Mouse (Mus musculus) heart, embryonic 16.5 days (tissue): ENCODE data around the gene Tgif2. TPM values are rescaled to one million over a fixed set of nuclear protein-coding genes. Genes with fewer than 3 reads are reported as not detected.

ENCODE experiments used
- ATAC-seq: fragments of 200-750 bp; cut with Nextera tagmentation; replicated peaks from 2 replicates; pipeline ENCODE4 v1.8.0; 2017; ENCODE audit warnings: moderate number of reproducible peaks; ENCODE audit not compliant: insufficient read depth, low FRiP score; ENCODE audit errors: extremely low read depth
- H3K27ac ChIP-seq: fragments of 300-500 bp; sonication (generic); 2 replicates; pipeline ENCODE4 v1.5.1; 2014; ENCODE audit warnings: mild to moderate bottlenecking, low read length, control low read depth, moderate library complexity
- H3K27me3 ChIP-seq: fragments of 300-500 bp; sonication (generic); 2 replicates; pipeline ENCODE4 v1.6.1; 2014; ENCODE audit warnings: low read length, mixed read lengths; ENCODE audit not compliant: control insufficient read depth, insufficient read depth
- H3K36me3 ChIP-seq: fragments of 300-500 bp; sonication (generic); 2 replicates; pipeline ENCODE4 v1.6.1; 2014; ENCODE audit not compliant: control insufficient read depth, insufficient read depth
- H3K4me1 ChIP-seq: fragments of 300-500 bp; sonication (generic); 2 replicates; pipeline ENCODE4 v1.6.1; 2014; ENCODE audit warnings: low read length, mixed read lengths; ENCODE audit not compliant: control insufficient read depth, insufficient read depth
- H3K4me2 ChIP-seq: fragments of 300-500 bp; sonication (generic); 2 replicates; pipeline ENCODE4 v1.6.1; 2014; ENCODE audit warnings: low read depth, mild to moderate bottlenecking, control low read depth, low read length
- H3K4me3 ChIP-seq: fragments of 300-500 bp; sonication (generic); 2 replicates; pipeline ENCODE4 v1.5.1; 2014; ENCODE audit warnings: mild to moderate bottlenecking, control low read depth, low read length
- H3K9ac ChIP-seq: fragments of 300-500 bp; sonication (generic); 2 replicates; pipeline ENCODE4 v1.6.1; 2014; ENCODE audit warnings: low read length, control low read depth
- H3K9me3 ChIP-seq: fragments of 300-500 bp; sonication (generic); replicated peaks from 2 replicates; pipeline ENCODE4 v1.6.1; 2016; ENCODE audit warnings: low read length; ENCODE audit not compliant: control insufficient read depth
- WGBS: fragments of 180-500 bp; shearing (Covaris S2); extraction: QIAGEN DNeasy Blood & Tissue Kit; methylation state at CpG from one replicate; pipeline ENCODE4 v1.1.7; 2014; 5-methylcytosine and 5-hydroxymethylcytosine counted together
- polyA plus RNA-seq: library from polyadenylated mRNA; unstranded; fragments of >200 nt; fragmentation: Nextera tagmentation; extraction: Ambion mirVana; gene quantifications from 2 replicates; pipeline ENCODE4 v1.2.1, GENCODE M21; 2015

Gene Tgif2
- polyA plus RNA-seq, 1 experiment from 2014 or later = 28.9 TPM

- H3K9me3 ChIP-seq = no peaks in the 10 kb centered on the region
Measured at GRCm38 (mm10) chr2:156888490-156888889, 48.7 kb downstream of the Tgif2 start.

GRCm38 (mm10) chr2:156892240-156892639, 52.4 kb downstream of the Tgif2 start:
- Histone ChIP-seq H3K27me3 (no peaks in the 10 kb centered on the region), H3K4me3 (no peak overlapping the region), H3K9me3 (no peaks in the 10 kb centered on the region), H3K9ac (no peak overlapping the region), H3K27ac (no peak overlapping the region), H3K36me3 (no peaks in the 10 kb centered on the region), H3K4me1 (no peaks in the 10 kb centered on the region), H3K4me2 (no peak overlapping the region)
- no peak for ATAC-seq
- WGBS = 57% methylated on average over 3 of the region's 3 CpGs

More at GRCm38 (mm10) chr2:156888490-156888889, 48.7 kb downstream of the Tgif2 start:
- 71% methylated on average over 3 of the region's 3 CpGs for WGBS
- ATAC-seq = no peak
- Histone ChIP-seq H3K4me2 (no peak overlapping the region), H3K4me3 (no peak overlapping the region), H3K9ac (no peak overlapping the region), H3K4me1 (0 out of 2 replicates have a peak, but pooled peaks cover 2% of the 10 kb centered on the region), H3K36me3 (no peaks in the 10 kb centered on the region), H3K27ac (no peak overlapping the region), H3K27me3 (no peaks in the 10 kb centered on the region)

- Histone ChIP-seq H3K4me1 (0 out of 2 replicates have a peak, but pooled peaks cover under 1% of the 10 kb centered on the region), H3K27me3 (no peaks in the 10 kb centered on the region), H3K9me3 (no peaks in the 10 kb centered on the region), H3K36me3 (no peaks in the 10 kb centered on the region), H3K9ac (no peak overlapping the region), H3K27ac (no peak overlapping the region), H3K4me3 (no peak overlapping the region), H3K4me2 (no peak overlapping the region)
- no peak for ATAC-seq
- WGBS = 61% methylated on average over 6 of the region's 6 CpGs
Measured at GRCm38 (mm10) chr2:156892821-156893220, 53.0 kb downstream of the Tgif2 start.

- 0 out of 2 replicates have a peak, but pooled peaks cover 6% of the 10 kb centered on the region for H3K4me1 ChIP-seq
- H3K36me3 ChIP-seq = no peaks in the 10 kb centered on the region
- no peak overlapping the region for H3K4me3 ChIP-seq
- no peak overlapping the region for H3K9ac ChIP-seq
- H3K27ac ChIP-seq = no peak overlapping the region
- no peaks in the 10 kb centered on the region for H3K27me3 ChIP-seq
- 66% methylated on average over 15 of the region's 15 CpGs for WGBS
- H3K4me2 ChIP-seq = no peak overlapping the region
- H3K9me3 ChIP-seq = no peaks in the 10 kb centered on the region
- ATAC-seq = no peak
Measured at GRCm38 (mm10) chr2:156894496-156895265, 54.9 kb downstream of the Tgif2 start.

- H3K9me3 ChIP-seq = no peaks in the 10 kb centered on the region
- H3K4me1 ChIP-seq = 0 out of 2 replicates have a peak, but pooled peaks cover 6% of the 10 kb centered on the region
- no peak overlapping the region for H3K4me3 ChIP-seq
- H3K9ac ChIP-seq = no peak overlapping the region
- no peak overlapping the region for H3K4me2 ChIP-seq
- 58% methylated on average over 9 of the region's 9 CpGs for WGBS
- H3K27me3 ChIP-seq = no peaks in the 10 kb centered on the region
- no peaks in the 10 kb centered on the region for H3K36me3 ChIP-seq
- ATAC-seq = no peak
- H3K27ac ChIP-seq = no peak overlapping the region
Measured at GRCm38 (mm10) chr2:156896384-156896914, 56.6 kb downstream of the Tgif2 start.

GRCm38 (mm10) chr2:156897034-156897433, 57.2 kb downstream of the Tgif2 start:
- no peak overlapping the region for H3K4me2 ChIP-seq
- H3K36me3 ChIP-seq = no peaks in the 10 kb centered on the region
- H3K9ac ChIP-seq = no peak overlapping the region
- H3K4me1 ChIP-seq = 0 out of 2 replicates have a peak, but pooled peaks cover 6% of the 10 kb centered on the region
- ATAC-seq = no peak
- H3K9me3 ChIP-seq = no peaks in the 10 kb centered on the region
- H3K27me3 ChIP-seq = no peaks in the 10 kb centered on the region
- no peak overlapping the region for H3K27ac ChIP-seq
- no peak overlapping the region for H3K4me3 ChIP-seq
- 84% methylated on average over 9 of the region's 9 CpGs for WGBS

- H3K4me1 ChIP-seq = 0 out of 2 replicates have a peak, but pooled peaks cover 6% of the 10 kb centered on the region
- H3K4me2 ChIP-seq = no peak overlapping the region
- no peak overlapping the region for H3K4me3 ChIP-seq
- WGBS = 36% methylated on average over 4 of the region's 4 CpGs
- H3K9ac ChIP-seq = no peak overlapping the region
- no peaks in the 10 kb centered on the region for H3K27me3 ChIP-seq
- no peaks in the 10 kb centered on the region for H3K36me3 ChIP-seq
- no peak for ATAC-seq
- H3K27ac ChIP-seq = no peak overlapping the region
- H3K9me3 ChIP-seq = no peaks in the 10 kb centered on the region
Measured at GRCm38 (mm10) chr2:156898374-156898773, 58.6 kb downstream of the Tgif2 start.

GRCm38 (mm10) chr2:156899184-156899583, 59.4 kb downstream of the Tgif2 start:
- Histone ChIP-seq H3K4me1 (0 out of 2 replicates have a peak, but pooled peaks cover 6% of the 10 kb centered on the region), H3K27ac (no peak overlapping the region), H3K4me2 (no peak overlapping the region), H3K4me3 (no peak overlapping the region), H3K36me3 (no peaks in the 10 kb centered on the region), H3K9me3 (no peaks in the 10 kb centered on the region), H3K27me3 (no peaks in the 10 kb centered on the region), H3K9ac (no peak overlapping the region)
- WGBS = 51% methylated on average over 4 of the region's 4 CpGs
- ATAC-seq = no peak; the same call in 1 of the 2 replicates

- no peaks in the 10 kb centered on the region for H3K9me3 ChIP-seq
- no peak for ATAC-seq
- H3K36me3 ChIP-seq = no peaks in the 10 kb centered on the region
- 0 out of 2 replicates have a peak, but pooled peaks cover 6% of the 10 kb centered on the region for H3K4me1 ChIP-seq
- WGBS = 87% methylated on average over 2 of the region's 2 CpGs
- no peaks in the 10 kb centered on the region for H3K27me3 ChIP-seq
- no peak overlapping the region for H3K9ac ChIP-seq
- H3K4me3 ChIP-seq = no peak overlapping the region
- H3K4me2 ChIP-seq = no peak overlapping the region
- H3K27ac ChIP-seq = no peak overlapping the region
Measured at GRCm38 (mm10) chr2:156901344-156901743, 61.5 kb downstream of the Tgif2 start.
